Mouse (Mus musculus) stomach, embryonic 14.5 days (tissue): ENCODE data around the gene Zfp991. TPM values are rescaled to one million over a fixed set of nuclear protein-coding genes. Genes with fewer than 3 reads are reported as not detected.
"Not testable (repeated sequence)": the region's sequence is repeated elsewhere in the genome, so short reads cannot be mapped to it uniquely, and the experiment has no call there.

Experiments used
- ATAC-seq: fragments of 200-750 bp; cut with Nextera tagmentation; 2 replicates; pipeline ENCODE4 v1.8.0; 2017; ENCODE audit warnings: low read depth, moderate TSS enrichment; ENCODE audit not compliant: insufficient number of reproducible peaks, insufficient read depth, low FRiP score
- H3K27ac ChIP-seq: fragments of 300-500 bp; sonication (generic); 2 replicates; pipeline ENCODE4 v1.5.1; 2014; ENCODE audit warnings: mild to moderate bottlenecking, low read length, moderate library complexity, mixed read lengths
- H3K27me3 ChIP-seq: fragments of 300-500 bp; sonication (generic); 2 replicates; pipeline ENCODE4 v1.6.1; 2014; ENCODE audit warnings: low read length, control low read depth, mixed read lengths; ENCODE audit not compliant: control insufficient read depth, insufficient read depth
- H3K36me3 ChIP-seq: fragments of 300-500 bp; sonication (generic); 2 replicates; pipeline ENCODE4 v1.6.1; 2014; ENCODE audit warnings: mild to moderate bottlenecking, control low read depth, low read length, moderate library complexity, mixed read lengths; ENCODE audit not compliant: control insufficient read depth, insufficient read depth
- H3K4me1 ChIP-seq: fragments of 300-500 bp; sonication (generic); 2 replicates; pipeline ENCODE4 v1.6.1; 2014; ENCODE audit warnings: low read length, control low read depth, mixed read lengths; ENCODE audit not compliant: control insufficient read depth, insufficient read depth
- H3K4me2 ChIP-seq: fragments of 300-500 bp; sonication (generic); replicated peaks from 2 replicates; pipeline ENCODE4 v1.6.1; 2014; ENCODE audit warnings: low read depth, low read length, control low read depth
- H3K4me3 ChIP-seq: fragments of 300-500 bp; sonication (generic); 2 replicates; pipeline ENCODE4 v1.5.1; 2014; ENCODE audit warnings: low read depth, low read length, control low read depth
- H3K9ac ChIP-seq: fragments of 300-500 bp; sonication (generic); replicated peaks from 2 replicates; pipeline ENCODE4 v1.6.1; 2014; ENCODE audit warnings: low read depth, mild to moderate bottlenecking, control low read depth, low read length, moderate library complexity, mixed read lengths
- H3K9me3 ChIP-seq: fragments of 300-500 bp; sonication (generic); 2 replicates; pipeline ENCODE4 v1.6.1; 2016; ENCODE audit warnings: low read depth, low read length, control low read depth; ENCODE audit not compliant: control insufficient read depth
- WGBS: fragments of 180-500 bp; shearing (Covaris S2); extraction: QIAGEN DNeasy Blood & Tissue Kit; methylation state at CpG from one replicate; pipeline ENCODE4 v1.1.7; 2014; 5-methylcytosine and 5-hydroxymethylcytosine counted together
- polyA plus RNA-seq: library from polyadenylated mRNA; unstranded; fragments of >200 nt; fragmentation: Nextera tagmentation; extraction: Ambion mirVana; gene quantifications from 2 replicates; pipeline ENCODE4 v1.2.1, GENCODE M21; 2014

The Zfp991 gene
- 9.3 TPM in 2 replicates for polyA plus RNA-seq

DNA sequence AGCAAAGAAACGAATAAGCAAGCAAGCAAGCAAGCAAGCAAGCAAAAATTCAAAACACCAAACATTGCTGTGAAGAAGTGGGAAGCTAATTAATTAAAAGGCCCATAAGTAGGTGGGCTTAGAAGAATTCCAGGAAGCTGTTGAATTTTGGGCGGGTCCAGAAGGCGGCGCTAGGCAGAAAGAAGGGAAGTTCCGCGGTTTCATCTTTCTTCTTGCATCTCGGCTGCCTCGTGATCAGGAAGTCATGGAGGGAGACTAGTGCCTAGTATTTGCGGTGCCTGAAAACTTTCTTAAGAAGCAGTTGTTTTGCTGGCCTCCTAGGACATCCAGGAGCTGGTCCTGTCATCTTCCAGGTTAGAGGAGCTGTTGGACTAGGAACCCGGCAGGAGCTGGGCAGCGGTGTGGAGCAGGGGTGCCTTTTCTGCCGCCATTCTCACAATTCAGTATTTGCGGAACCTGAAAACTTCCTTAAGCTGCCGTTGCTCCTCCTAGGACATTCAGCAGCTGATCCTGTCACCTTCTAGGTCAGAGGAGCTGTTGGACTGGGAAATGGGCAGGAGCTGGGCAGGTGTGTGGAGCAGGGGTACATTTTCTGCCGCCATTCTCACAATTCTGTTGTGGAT lies at the start of gene Zfp991:
TSS of gene Zfp991 (plus strand) at position 202 of the 623 bp plus-strand sequence.
- not testable (repeated sequence) for H3K9me3 ChIP-seq, H3K4me1 ChIP-seq, H3K4me3 ChIP-seq, H3K27me3 ChIP-seq, H3K4me2 ChIP-seq, H3K36me3 ChIP-seq, H3K9ac ChIP-seq, ATAC-seq, H3K27ac ChIP-seq
- 32% methylated on average over 2 of the region's 15 CpGs for WGBS

DNA sequence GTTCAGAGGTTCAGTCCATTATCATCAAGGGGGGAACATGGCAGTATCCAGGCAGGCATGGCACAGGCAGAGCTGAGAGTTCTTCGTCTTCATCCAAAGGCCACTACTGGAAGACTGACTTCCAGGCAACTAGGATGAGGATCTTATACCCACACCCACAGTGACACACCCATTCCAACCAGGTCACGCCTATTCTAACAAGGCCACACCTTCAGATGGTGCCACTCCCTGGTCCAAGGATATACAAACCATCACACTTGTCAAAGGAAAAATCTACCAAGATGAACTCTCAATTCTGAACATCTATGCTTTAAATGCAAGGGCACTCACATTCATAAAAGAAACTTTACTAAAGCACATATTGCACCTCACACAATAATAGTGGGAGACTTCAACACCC lies 36.2 kb upstream of the Zfp991 start:
- H3K27me3 ChIP-seq, H3K9me3 ChIP-seq, H3K36me3 ChIP-seq, H3K4me1 ChIP-seq, ATAC-seq, H3K9ac ChIP-seq, H3K27ac ChIP-seq, H3K4me2 ChIP-seq, H3K4me3 ChIP-seq: not testable (repeated sequence)
- 64% methylated on average over 2 of the region's 2 CpGs for WGBS

DNA sequence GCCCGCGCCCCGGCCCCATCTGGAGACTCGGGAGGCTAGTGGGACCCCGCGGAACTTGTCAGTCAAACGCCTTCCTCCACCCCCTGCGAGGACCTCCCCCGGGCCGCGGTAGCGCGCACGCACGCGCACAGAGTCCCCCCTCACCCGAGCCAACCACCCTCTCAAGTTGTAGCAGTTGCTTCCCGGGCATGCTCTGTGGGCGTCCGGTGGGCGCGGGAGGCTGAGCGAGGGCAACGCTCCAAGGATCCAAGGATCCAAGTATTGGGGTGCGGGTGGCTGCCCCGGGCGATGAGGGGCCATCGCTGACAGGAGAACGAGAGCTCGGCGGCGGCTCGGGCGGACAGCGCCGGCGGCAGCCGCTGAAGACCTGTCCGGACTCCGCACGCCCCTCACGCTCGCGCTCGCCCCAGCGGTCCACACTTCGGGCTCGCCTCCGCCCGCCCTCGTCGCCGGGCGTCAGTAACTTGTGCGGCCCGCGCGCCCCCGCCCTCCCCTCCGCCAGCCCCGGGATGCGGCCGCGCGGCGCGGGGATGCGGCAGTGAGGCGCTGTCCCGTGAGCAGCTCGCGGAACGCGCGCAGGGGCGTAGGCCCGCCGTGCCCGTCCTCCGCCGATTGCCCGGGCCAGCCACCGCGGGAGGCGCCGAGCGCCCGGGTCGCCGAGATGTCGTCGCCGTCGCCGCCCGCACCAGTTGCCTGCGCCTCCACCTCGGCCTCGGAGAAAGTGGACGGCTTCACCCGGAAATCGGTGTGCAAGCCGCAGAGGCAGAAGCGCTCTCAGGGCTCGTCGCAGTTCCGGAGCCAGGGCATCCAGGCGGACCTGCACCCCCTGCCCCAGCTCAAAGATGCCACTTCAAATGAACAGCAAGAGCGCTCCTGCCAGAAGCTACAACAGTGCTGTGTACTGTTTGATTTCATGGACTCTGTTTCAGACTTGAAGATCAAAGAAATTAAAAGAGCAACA lies 29.9 kb upstream of the Zfp991 start:
- H3K4me3 ChIP-seq = peak overlapping the region; percentile 31
- not testable (repeated sequence) for H3K9me3 ChIP-seq, H3K36me3 ChIP-seq, H3K27me3 ChIP-seq, H3K4me1 ChIP-seq, H3K27ac ChIP-seq, H3K9ac ChIP-seq
- ATAC-seq = peak; percentile 58; the same call in 1 of the 2 replicates
- 2% methylated on average over 89 of the region's 109 CpGs for WGBS
- peak overlapping the region; percentile 58 for H3K4me2 ChIP-seq

DNA sequence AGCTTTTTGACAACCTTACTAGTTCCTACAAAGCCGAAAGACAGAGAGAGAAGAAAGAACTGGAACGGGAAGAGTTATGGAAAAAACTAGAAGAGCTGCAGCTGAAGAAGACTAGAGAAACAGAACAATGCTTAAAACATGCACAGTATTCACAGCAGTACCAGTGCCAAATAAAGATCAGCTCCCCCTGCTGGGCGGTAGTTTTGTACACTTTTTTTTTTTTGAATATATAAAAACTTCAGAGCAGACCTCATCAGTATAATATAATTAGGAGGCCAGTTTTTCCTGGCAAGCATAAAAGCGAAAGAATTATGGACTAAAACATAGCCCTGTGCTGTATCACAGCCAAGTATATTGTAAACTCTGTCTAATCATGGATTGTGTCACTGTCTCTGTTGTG lies 28.0 kb upstream of the Zfp991 start:
- ATAC-seq = not testable (repeated sequence)

DNA sequence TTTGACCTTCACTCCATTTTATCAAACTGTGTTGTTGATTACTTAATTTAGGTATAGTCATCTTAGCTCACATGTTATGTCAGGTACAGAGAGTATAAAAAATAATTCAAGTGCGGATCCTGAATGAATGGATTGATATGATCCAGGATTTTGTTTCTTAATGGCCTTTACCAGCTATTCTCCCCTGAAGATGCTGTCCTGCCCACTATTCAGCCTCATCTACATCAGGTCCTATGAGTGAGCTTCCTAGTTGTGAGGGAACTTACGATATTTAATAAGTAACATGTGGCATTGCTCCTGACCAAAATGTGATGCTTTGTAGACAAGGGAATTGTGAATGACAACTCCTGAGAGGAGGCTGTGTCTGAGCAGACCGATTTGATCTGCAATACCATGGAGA lies 14.0 kb upstream of the Zfp991 start:
- ATAC-seq, H3K4me3 ChIP-seq, H3K9me3 ChIP-seq, H3K36me3 ChIP-seq, H3K27me3 ChIP-seq, H3K4me2 ChIP-seq, H3K9ac ChIP-seq, H3K27ac ChIP-seq, H3K4me1 ChIP-seq: not testable (repeated sequence)
- 71% methylated on average over 2 of the region's 3 CpGs for WGBS

More for the DNA sequence above, 28.0 kb upstream of the Zfp991 start:
- WGBS = 45% methylated on average over 4 of the region's 4 CpGs
- H3K4me2 ChIP-seq, H3K27ac ChIP-seq, H3K36me3 ChIP-seq, H3K9me3 ChIP-seq, H3K4me3 ChIP-seq, H3K27me3 ChIP-seq, H3K9ac ChIP-seq, H3K4me1 ChIP-seq: not testable (repeated sequence)

DNA sequence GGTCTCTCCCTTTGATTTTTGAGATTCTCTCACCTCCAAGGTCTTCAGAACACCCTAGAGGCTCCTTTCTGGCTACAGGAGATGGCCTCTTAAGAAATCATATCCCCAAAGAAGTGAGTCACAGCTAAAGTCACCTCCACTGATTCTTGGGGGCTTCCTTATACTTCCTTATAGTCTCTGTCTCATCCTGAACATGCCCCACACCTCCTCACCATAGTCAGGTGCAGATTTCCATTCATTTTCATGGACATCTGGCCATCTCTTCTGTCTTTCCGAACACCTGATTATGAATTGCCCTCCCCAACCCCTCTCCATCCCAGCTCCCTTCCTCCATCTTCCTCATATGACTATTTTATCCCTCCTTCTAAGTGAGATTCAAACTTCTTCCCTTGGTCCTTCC lies 9.6 kb upstream of the Zfp991 start:
- ATAC-seq, H3K4me2 ChIP-seq: not testable (repeated sequence)

DNA sequence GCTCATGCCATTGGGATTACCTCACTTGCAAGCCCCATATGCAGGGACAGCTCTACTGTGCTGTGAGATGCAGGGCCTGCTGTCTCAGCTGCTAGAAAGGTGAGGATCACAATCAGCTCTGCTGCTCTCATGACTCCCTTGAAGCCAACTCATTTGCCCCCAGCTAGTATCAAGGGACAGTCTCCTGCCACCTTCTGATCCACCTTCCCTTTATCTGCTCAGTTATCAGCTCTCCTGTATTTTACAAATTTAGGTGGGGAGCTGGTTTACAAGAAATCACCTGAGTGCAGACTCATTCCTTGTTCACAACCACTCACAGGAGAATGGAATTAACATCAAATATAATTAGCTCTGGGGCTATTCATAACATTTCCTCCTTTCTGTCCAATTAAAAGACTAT lies 8.0 kb upstream of the Zfp991 start:
- H3K36me3 ChIP-seq, H3K4me1 ChIP-seq, H3K27me3 ChIP-seq, H3K27ac ChIP-seq, H3K4me2 ChIP-seq, H3K9ac ChIP-seq, ATAC-seq, H3K4me3 ChIP-seq: not testable (repeated sequence)
- peaks cover 14% of the 10 kb centered on the region; the same call in 1 of the 2 replicates for H3K9me3 ChIP-seq

More for the DNA sequence above, 9.6 kb upstream of the Zfp991 start:
- H3K9ac ChIP-seq, H3K36me3 ChIP-seq, H3K4me3 ChIP-seq, H3K9me3 ChIP-seq, H3K27me3 ChIP-seq, H3K4me1 ChIP-seq, H3K27ac ChIP-seq: not testable (repeated sequence)
- 70% methylated on average over 1 of the region's 1 CpGs for WGBS

DNA sequence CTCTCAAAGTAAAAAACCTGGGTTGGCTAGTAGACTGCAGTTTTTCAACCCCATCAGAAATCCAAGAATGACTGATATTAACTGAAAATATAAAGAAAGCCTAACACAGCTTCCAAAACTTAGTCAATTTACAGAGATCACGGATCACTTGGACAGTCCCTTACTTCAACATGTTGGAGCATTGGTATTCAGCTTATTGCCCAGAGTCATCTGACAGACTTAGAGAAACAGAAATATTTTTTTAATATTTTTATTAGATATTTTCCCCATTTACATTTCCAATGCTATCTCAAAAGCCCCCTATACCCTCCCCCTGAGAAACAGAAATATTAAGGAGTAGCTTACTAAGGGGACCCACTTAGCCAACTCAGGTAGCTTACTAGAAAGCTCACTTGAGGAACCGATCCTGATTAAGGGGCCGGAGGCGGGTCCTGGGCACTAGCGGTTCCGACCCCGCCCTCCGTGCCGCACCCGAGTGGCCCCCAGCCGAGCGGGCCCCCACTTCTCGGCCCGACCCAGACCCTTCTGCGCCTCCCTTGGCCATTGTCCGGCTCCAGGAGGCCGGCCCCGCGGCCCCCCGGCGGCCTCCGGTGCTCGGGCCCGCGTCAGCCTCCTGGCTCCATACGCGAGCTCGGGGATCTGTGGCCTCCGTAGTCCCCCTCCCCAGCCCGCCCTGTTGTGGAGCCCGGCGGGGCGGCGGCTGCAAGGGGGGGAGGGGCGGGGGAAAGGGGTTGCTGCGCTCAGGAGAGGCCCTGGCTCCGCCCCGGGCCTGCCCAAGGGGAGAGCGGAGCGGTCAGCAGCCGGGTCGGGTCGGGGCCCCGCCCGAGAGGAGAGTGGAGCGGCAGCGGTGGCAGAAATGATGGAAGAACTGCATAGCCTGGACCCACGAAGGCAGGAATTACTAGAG lies 7.2 kb upstream of the Zfp991 start:
- not testable (repeated sequence) for H3K27ac ChIP-seq, H3K27me3 ChIP-seq, H3K36me3 ChIP-seq, H3K4me1 ChIP-seq
- Histone ChIP-seq H3K4me3 (peak overlapping the region; percentile 42), H3K9me3 (peaks cover 14% of the 10 kb centered on the region; the same call in 1 of the 2 replicates), H3K4me2 (peak overlapping the region; percentile 53), H3K9ac (peak overlapping the region; percentile 43)
- whole genome bisulfite sequencing = 9% methylated on average over 48 of the region's 48 CpGs
- peak; percentile 98 for ATAC-seq
